14 mouse cellular contexts compared by ENCODE assay signal in the genomic region with DNA sequence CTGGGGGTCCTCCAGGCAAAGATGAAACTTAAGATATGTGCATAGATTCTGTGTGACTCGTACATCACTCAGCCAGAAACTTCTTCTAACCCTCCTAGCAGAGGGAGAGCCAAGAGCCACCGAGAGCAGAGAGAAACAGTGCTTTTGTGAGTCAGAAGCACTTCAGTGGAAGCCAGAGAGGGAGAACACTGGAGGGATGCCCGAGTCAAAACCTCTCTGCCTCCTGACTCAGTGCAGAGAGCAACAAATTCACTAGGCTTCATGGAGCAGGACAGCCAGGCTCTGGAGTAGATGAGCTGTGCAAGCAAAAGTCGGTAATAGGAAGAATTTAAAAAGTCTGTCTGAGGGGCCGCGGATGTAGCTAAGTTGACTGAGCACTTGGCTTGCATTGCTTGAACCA.
DNase-seq lines count a peak whose midpoint lies in the region; ATAC-seq and TF ChIP-seq lines count a peak whose summit lies in the region.
"Had no signal": no experiment of that assay in that cellular context is flagged by ENCODE, and none has a peak within 500 bp of the region (broad histone marks: within the 10 kb centered on the region; RNA-seq: fewer than 3 reads in every experiment).

No protein-coding gene starts in this region.

- no peaks in the 10 kb centered on the region for H3K36me3 ChIP-seq in hindbrain, postnatal 0 days (ENCODE audit: insufficient read depth, low read length)
- no peaks in the 10 kb centered on the region for H3K36me3 ChIP-seq in hindbrain, embryonic 12.5 days
- no peaks in the 10 kb centered on the region for H3K36me3 ChIP-seq in kidney, embryonic 14.5 days (ENCODE audit: control insufficient read depth, insufficient read depth, low read length)
- H3K36me3 ChIP-seq: forebrain, embryonic 12.5 days; limb, embryonic 15.5 days; neural tube, embryonic 13.5 days had no signal

- no peaks in the 10 kb centered on the region for H3K9me3 ChIP-seq in hindbrain, postnatal 0 days (ENCODE audit: low read length)
- no peaks in the 10 kb centered on the region; the same call in 1 of the 2 replicates for H3K9me3 ChIP-seq in hindbrain, embryonic 12.5 days (replicated peaks)
- no peaks in the 10 kb centered on the region for H3K9me3 ChIP-seq in kidney, embryonic 14.5 days (ENCODE audit: control insufficient read depth, low read length)
- H3K9me3 ChIP-seq: limb, embryonic 15.5 days had no signal

- peak; percentile 32 for DNase-seq in hindbrain, postnatal 0 days (ENCODE audit: low spot score)
- DNase-seq in Muller cell, postnatal 12 days (ENCODE audit: inconsistent ontology term): peak; percentile 79
- DNase-seq in adipocyte (ENCODE audit: low spot score): peak; percentile 21
- DNase-seq in gastrocnemius, postnatal 36 days: peak; percentile 27 to 36
- DNase-seq in cerebellum, adult 2 months: no peak
- DNase-seq: cerebellum, adult 11 months; midbrain, embryonic 14.5 days had no signal

- no peak for TF ChIP-seq POLR2A in cerebellum, adult 2 months (IDR thresholded peaks at IDR 0.05; ENCODE audit: borderline replicate concordance, insufficient read depth, low read length)

- no peak overlapping the region for H3K4me2 ChIP-seq in hindbrain, postnatal 0 days (ENCODE audit: low read depth, low read length)
- no peak overlapping the region for H3K4me2 ChIP-seq in hindbrain, embryonic 12.5 days (replicated peaks)
- no peak overlapping the region for H3K4me2 ChIP-seq in kidney, embryonic 14.5 days (replicated peaks; ENCODE audit: low read depth, low read length)
- H3K4me2 ChIP-seq: forebrain, embryonic 12.5 days; limb, embryonic 15.5 days; neural tube, embryonic 13.5 days had no signal

- no peak for ATAC-seq in hindbrain, postnatal 0 days
- no peak for ATAC-seq in hindbrain, embryonic 12.5 days (ENCODE audit: low FRiP score)
- ATAC-seq in kidney, embryonic 14.5 days (ENCODE audit: low FRiP score, low TSS enrichment): no peak
- ATAC-seq: activated CD4-positive, CD25-positive, alpha-beta regulatory T cell, adult 4 months had no signal

- intact Hi-C loops in gastrocnemius, postnatal 36 days (cut with DNase I): no loop called here

- no peak overlapping the region for H3K9ac ChIP-seq in hindbrain, postnatal 0 days (replicated peaks; ENCODE audit: low read length)
- H3K9ac ChIP-seq in hindbrain, embryonic 12.5 days: no peak overlapping the region
- no peak overlapping the region for H3K9ac ChIP-seq in kidney, embryonic 14.5 days (ENCODE audit: low read depth, low read length)
- H3K9ac ChIP-seq: forebrain, embryonic 12.5 days; limb, embryonic 15.5 days; neural tube, embryonic 13.5 days had no signal

- 50% methylated on average over 6 of the region's 6 CpGs for WGBS in hindbrain, postnatal 0 days
- 70% methylated on average over 6 of the region's 6 CpGs for WGBS in hindbrain, embryonic 12.5 days
- WGBS in cerebellum, adult 2 months: 47% methylated on average over 6 of the region's 6 CpGs
- WGBS in kidney, embryonic 14.5 days: 46% methylated on average over 6 of the region's 6 CpGs

- no peak overlapping the region for H3K4me3 ChIP-seq in hindbrain, postnatal 0 days (ENCODE audit: low read length)
- no peak overlapping the region for H3K4me3 ChIP-seq in hindbrain, embryonic 12.5 days
- no peak overlapping the region for H3K4me3 ChIP-seq in cerebellum, adult 2 months (replicated peaks; ENCODE audit: insufficient read depth, low read depth, low read length)
- H3K4me3 ChIP-seq in kidney, embryonic 14.5 days (ENCODE audit: low read length): no peak overlapping the region
- H3K4me3 ChIP-seq: forebrain, embryonic 12.5 days; limb, embryonic 15.5 days; neural tube, embryonic 13.5 days had no signal

- H3K27ac ChIP-seq in hindbrain, postnatal 0 days: no peak overlapping the region
- H3K27ac ChIP-seq in hindbrain, embryonic 12.5 days: no peak overlapping the region
- no peak overlapping the region for H3K27ac ChIP-seq in cerebellum, adult 2 months (ENCODE audit: insufficient read depth, low read length)
- no peak overlapping the region for H3K27ac ChIP-seq in kidney, embryonic 14.5 days (ENCODE audit: low read depth, low read length)
- H3K27ac ChIP-seq: forebrain, embryonic 12.5 days; kidney, postnatal 0 days; limb, embryonic 15.5 days; neural tube, embryonic 13.5 days had no signal

- H3K4me1 ChIP-seq in hindbrain, postnatal 0 days (ENCODE audit: insufficient read depth, low read length): peaks cover 5% of the 10 kb centered on the region; the same call in 1 of the 2 replicates
- H3K4me1 ChIP-seq in hindbrain, embryonic 12.5 days: peaks cover 4% of the 10 kb centered on the region; the same call in 1 of the 2 replicates
- H3K4me1 ChIP-seq in cerebellum, adult 2 months (ENCODE audit: control insufficient read depth, insufficient read depth, low read length): no peaks in the 10 kb centered on the region
- H3K4me1 ChIP-seq in kidney, embryonic 14.5 days (ENCODE audit: control insufficient read depth, insufficient read depth, low read length): peaks cover 11% of the 10 kb centered on the region; the same call in 1 of the 2 replicates

- TF ChIP-seq CTCF in hindbrain, postnatal 0 days (IDR thresholded peaks at IDR 0.05; ENCODE audit: low read depth): no peak
- TF ChIP-seq CTCF in cerebellum, adult 2 months (IDR thresholded peaks at IDR 0.05; ENCODE audit: borderline replicate concordance, insufficient read depth, low read depth, low read length): no peak

- H3K27me3 ChIP-seq in hindbrain, postnatal 0 days (ENCODE audit: insufficient read depth, low read length): no peaks in the 10 kb centered on the region
- 0 out of 2 replicates have a peak, but pooled peaks cover 3% of the 10 kb centered on the region for H3K27me3 ChIP-seq in hindbrain, embryonic 12.5 days
- peaks cover 2% of the 10 kb centered on the region; the same call in 1 of the 2 replicates for H3K27me3 ChIP-seq in cerebellum, adult 2 months (ENCODE audit: control insufficient read depth, insufficient read depth, low read length)
- no peaks in the 10 kb centered on the region for H3K27me3 ChIP-seq in kidney, embryonic 14.5 days (ENCODE audit: control insufficient read depth, insufficient read depth, low read length)
- H3K27me3 ChIP-seq: forebrain, embryonic 12.5 days; limb, embryonic 15.5 days; neural tube, embryonic 13.5 days had no signal

Comparison
In these comparisons a context has a peak if more than half of its experiments do, and no peak if none do; other contexts are left out.
1. DNase-seq: peak in hindbrain, postnatal 0 days (single experiment), Muller cell, postnatal 12 days (single experiment), adipocyte (single experiment) and gastrocnemius, postnatal 36 days (2 of 2); none in cerebellum, adult 2 months (0 of 2).